Mouse (Mus musculus) hindbrain, embryonic 12.5 days (tissue): ENCODE data around the gene Gm15114. TPM values are rescaled to one million over a fixed set of nuclear protein-coding genes. Genes with fewer than 3 reads are reported as not detected.
"Not testable (repeated sequence)": the region's sequence is repeated elsewhere in the genome, so short reads cannot be mapped to it uniquely, and the experiment has no call there.

ENCODE experiments used
- ATAC-seq: fragments of 200-750 bp; cut with Nextera tagmentation; 2 replicates; pipeline ENCODE4 v1.8.0; 2017; ENCODE audit warnings: moderate TSS enrichment; ENCODE audit not compliant: low FRiP score
- H3K27ac ChIP-seq: fragments of 300-500 bp; sonication (generic); 2 replicates; pipeline ENCODE4 v1.5.1; 2016; ENCODE audit warnings: mild to moderate bottlenecking
- H3K27me3 ChIP-seq: fragments of 300-500 bp; sonication (generic); 2 replicates; pipeline ENCODE4 v1.6.1; 2016; ENCODE audit warnings: mild to moderate bottlenecking
- H3K36me3 ChIP-seq: fragments of 300-500 bp; sonication (generic); 2 replicates; pipeline ENCODE4 v1.6.1; 2016; ENCODE audit warnings: mild to moderate bottlenecking
- H3K4me1 ChIP-seq: fragments of 300-500 bp; sonication (generic); 2 replicates; pipeline ENCODE4 v1.6.1; 2016
- H3K4me2 ChIP-seq: fragments of 300-500 bp; sonication (generic); replicated peaks from 2 replicates; pipeline ENCODE4 v1.6.1; 2016; ENCODE audit warnings: mild to moderate bottlenecking
- H3K4me3 ChIP-seq: fragments of 300-500 bp; sonication (generic); 2 replicates; pipeline ENCODE4 v1.5.1; 2016; ENCODE audit warnings: mild to moderate bottlenecking
- H3K9ac ChIP-seq: fragments of 300-500 bp; sonication (generic); 2 replicates; pipeline ENCODE4 v1.6.1; 2016; ENCODE audit warnings: mild to moderate bottlenecking, moderate library complexity
- H3K9me3 ChIP-seq: fragments of 300-500 bp; sonication (generic); replicated peaks from 2 replicates; pipeline ENCODE4 v1.6.1; 2016; ENCODE audit warnings: mild to moderate bottlenecking
- WGBS: fragments of 180-500 bp; shearing (Covaris S2); methylation state at CpG from one replicate; pipeline ENCODE4 v1.1.7; 2016; 5-methylcytosine and 5-hydroxymethylcytosine counted together
- polyA plus RNA-seq: library from polyadenylated mRNA; unstranded; fragments of >200 nt; fragmentation: Nextera tagmentation; extraction: Ambion mirVana; gene quantifications from 2 replicates; pipeline ENCODE4 v1.2.1, GENCODE M21; 2016

The Gm15114 gene
- polyA plus RNA-seq, result not detected in 2 replicates

DNA sequence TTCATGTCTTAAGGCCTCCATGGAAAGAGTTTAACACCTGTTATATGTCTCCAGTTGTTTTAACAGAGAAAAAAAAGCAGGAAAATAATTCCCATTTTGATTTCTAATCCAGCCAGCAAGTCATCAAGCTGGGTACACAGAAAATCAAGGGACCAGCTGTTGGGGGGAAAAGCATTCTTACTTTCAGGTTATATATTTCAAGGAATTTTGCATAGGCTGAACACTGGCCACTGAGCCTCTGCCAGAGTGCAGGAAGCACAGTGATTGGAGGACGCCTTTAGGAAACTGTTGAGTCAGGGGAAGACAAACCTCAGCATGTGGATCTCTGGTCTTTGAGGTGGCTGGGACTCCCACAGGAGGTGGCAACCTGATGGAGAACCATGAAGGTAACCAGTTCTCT is at the start of gene Gm15114:
Gm15114 (plus strand) TSS at position 301 of the 400 bp plus-strand sequence.
- not testable (repeated sequence) for H3K9ac ChIP-seq, H3K4me2 ChIP-seq, H3K27ac ChIP-seq, H3K36me3 ChIP-seq, H3K4me3 ChIP-seq, H3K4me1 ChIP-seq, ATAC-seq, H3K27me3 ChIP-seq, H3K9me3 ChIP-seq
- no CpG with 5 or more reads among the region's 1 CpGs for WGBS

Other genes starting within 250 kb of the Gm15114 start
- gene Gm8334, start 126.2 kb downstream of the Gm15114 start, polyA plus RNA-seq, result not detected in 2 replicates
- gene Gm15127, start 174.6 kb downstream of the Gm15114 start, polyA plus RNA-seq, result not detected in 2 replicates